Mouse (Mus musculus) left cerebral cortex, adult 18-20 months (tissue): ENCODE data around the gene Nacad. TPM values are rescaled to one million over a fixed set of nuclear protein-coding genes. Genes with fewer than 3 reads are reported as not detected.
A peak's percentile ranks its signal among the peaks of the same experiment; 100 is the strongest.

Source experiments
- DNase-seq, 2 experiments: peaks; one replicate each; pipeline ENCODE4 v3.0.0; 2021 to 2022; ENCODE audit warnings: low spot score in 2 of 2, mixed read lengths in 1 of 2
- total RNA-seq, 2 experiments: library from RNA; stranded (reverse); gene quantifications; 2 replicates each; pipeline ENCODE4 v1.2.3; 2021

The Nacad gene
- total RNA-seq, 2 experiments from 2014 or later: 42.6 to 55.9 TPM

- DNase-seq: no peak
These were observed 20.1 kb downstream of the Nacad start for GRCm38 (mm10) chr11:6585748-6586147.

- DNase-seq: no peak
These were observed 24.3 kb downstream of the Nacad start for GRCm38 (mm10) chr11:6581560-6581959.

DNA sequence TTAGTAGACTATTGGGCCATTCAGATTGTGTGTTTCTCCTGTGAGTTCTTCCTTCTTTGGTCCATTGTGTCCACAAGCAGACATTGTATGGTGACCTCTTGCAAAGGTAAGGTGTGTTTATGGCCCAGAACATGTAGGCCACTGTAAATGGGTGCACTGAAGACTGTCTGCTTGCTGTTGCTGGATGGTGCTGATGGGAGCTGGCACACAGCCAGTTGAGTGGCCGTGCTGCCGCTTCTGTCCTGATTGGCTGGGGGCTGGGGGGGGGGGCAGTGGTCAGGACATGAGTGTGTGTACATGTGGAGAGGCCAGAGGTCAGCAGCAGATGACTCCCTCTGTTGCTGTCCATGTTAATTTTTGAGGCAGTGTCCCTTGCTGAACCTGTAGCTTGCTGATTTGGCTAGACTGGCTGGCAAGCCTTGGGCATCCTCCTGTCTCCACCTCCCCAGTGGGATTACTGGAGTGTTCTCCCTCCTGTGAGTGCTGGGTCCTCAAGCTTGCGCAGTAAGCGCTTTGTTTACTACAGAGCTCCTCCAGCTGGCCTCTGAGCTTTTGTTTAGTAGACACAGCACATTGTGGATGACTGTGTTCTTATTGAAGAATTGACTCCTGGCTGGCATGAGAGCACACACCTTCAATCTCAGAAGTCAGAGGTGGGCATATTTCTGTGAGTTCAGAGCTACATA lies 25.6 kb downstream of the Nacad start:
- DNase-seq: no peak

DNA sequence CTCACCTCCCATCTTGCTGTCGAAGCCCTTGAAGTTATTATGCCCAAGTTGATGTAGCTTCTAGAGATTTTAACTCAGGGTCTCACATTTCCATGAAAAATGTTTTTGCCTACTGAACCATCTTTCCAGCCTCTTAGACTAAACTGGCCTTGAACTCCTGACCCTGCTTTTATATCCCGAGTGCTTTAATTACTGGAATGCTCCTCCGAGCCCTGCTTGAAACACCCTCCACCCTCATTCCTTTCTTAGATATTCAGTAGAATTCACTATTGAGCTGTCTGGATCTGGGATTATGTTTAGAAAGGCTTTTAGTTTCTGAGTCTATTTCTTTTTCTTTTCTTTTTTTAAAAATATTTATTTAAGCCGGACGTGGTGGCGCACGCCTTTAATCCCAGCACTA lies 26.5 kb downstream of the Nacad start:
- DNase-seq: no peak

GRCm38 (mm10) chr11:6576151-6576550 lies 29.7 kb downstream of the Nacad start:
- no peak for DNase-seq

DNA sequence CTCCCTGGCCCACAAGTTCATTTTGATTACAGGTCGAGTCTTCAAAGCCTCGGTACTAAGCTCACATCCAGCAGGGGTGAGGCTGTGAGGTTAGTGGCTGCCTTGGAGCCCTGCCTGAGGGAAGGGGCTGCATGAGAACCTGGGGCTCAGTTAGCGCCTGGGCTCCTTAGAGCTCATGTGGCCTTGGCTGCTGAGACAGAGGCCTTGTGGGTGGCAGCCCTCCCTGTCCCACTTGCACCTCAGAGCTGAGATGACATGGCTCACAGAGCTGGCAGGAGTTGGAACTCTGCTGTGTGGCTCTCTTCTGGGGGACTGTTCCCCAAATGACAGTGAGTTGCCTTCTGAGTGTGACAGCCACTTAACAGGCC lies 36.5 kb downstream of the Nacad start:
- DNase-seq: no peak

- peak; percentile 27 to 56 for DNase-seq
These were observed 37.1 kb downstream of the Nacad start for GRCm38 (mm10) chr11:6568584-6569409.

- no peak for DNase-seq
These were observed 37.9 kb downstream of the Nacad start for GRCm38 (mm10) chr11:6567951-6568350.

DNA sequence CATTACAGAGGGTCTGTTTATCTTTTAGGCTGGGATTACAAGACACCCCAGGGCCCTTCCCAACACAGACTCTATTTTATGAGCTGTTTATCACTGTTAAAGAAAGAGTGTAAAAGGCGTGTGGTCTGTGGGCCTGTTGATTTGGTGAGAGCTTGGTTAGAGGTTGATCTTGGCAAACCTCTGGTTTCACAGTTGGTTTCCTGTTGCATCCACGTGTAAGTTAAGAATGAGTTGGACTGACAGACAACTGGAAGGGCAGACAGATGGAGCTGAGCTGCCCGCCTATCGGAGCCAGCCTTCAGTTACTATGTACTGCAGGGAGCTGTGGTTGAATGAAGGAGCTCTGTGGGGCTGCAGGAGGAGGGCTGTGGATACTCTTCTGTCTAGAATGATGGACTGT lies 39.4 kb downstream of the Nacad start:
- no peak for DNase-seq

DNA sequence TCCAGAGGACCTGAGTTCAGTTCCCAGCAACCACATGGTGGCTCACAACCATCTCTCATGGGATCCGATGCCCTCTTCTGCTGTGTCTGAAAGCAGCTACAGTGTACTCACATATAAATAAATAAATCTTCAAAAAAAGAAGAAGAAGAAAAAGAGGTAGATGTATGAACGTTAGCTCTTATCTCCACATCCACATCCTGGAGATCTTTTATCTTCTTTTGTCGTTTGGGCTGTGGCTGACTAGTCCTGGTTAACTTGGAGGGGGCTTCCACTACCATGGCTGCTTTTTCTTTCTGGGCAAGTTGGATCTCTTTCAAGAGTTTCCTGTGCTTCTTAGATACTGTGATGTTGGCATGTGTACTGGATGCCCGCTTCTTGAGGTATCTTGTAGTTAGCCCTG lies 42.7 kb downstream of the Nacad start:
- DNase-seq: no peak

DNA sequence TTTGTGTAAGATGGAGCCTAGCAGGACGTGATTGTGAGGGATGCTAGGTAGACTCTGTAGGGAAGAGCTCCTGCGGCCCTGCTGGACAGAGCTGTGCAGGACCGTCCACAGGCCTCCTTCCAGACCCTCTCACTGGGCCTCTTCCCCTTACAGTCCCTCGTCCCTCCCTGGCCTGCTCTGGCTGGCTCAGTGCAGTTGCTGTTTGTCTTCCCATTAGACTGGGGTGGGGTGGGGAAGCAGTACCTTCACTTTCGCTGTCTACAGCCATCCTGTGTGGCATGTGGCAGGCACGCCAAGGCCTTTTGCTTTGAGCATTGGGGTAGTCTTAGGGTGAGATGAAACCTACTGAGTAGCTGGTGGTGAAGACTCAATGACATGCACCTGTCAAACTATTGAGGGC lies 43.5 kb downstream of the Nacad start:
- DNase-seq: no peak

GRCm38 (mm10) chr11:6561474-6561873 lies 44.4 kb downstream of the Nacad start:
- no peak for DNase-seq

DNA sequence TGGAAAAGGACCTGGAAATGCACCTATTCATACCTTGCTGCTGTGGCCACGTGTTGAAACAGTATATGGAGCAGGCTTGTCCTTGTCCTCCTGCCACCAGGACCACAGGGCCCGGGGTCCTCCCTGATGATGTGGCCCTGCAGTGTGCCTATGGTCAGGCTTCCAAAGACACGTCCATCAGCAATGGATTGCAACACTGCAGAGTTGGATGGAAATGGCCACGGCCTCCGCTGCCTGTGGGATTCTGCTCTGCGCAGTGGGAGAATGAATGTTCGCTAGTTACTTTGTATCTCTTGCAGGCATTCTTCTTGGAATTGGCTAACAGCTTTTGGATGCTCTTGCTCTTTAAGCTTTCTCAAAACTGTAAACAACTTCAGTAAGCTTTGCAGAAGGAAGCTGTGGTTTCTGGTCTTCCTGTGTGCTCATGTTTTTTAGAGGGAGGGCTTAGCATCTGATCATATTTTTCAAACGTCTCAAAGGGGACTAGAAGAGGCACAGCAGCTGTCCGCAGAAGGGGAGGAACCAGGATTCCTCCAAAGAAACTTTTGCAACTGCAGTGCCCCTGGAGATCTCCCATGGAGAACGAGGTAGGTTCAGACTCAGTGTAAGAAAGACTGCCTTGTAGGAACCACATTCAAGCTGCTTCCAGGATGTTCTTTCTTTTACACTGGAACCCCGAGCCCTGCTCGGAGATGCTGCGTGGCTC lies 45.0 kb downstream of the Nacad start:
- no peak for DNase-seq

GRCm38 (mm10) chr11:6559996-6560395 lies 45.9 kb downstream of the Nacad start:
- DNase-seq: no peak

DNA sequence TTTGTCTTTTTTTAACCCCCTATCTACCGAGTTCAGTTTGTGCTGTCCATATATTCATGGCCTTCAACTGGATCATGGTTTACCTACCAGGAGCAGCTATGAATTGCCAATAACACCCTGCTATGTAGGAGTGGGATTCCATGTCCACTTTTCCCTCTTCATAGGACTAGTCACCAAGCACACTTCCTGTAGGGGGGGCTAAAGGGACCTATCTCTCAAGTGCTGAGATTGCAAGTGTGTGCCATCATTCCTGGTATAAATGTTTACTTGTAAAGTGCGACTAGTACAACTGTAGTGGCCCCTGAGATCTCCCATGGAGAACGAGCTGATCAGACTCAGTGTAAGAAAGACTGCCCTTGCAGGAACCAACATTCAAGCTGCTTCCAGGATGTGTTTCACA lies 47.6 kb downstream of the Nacad start:
- no peak for DNase-seq

DNA sequence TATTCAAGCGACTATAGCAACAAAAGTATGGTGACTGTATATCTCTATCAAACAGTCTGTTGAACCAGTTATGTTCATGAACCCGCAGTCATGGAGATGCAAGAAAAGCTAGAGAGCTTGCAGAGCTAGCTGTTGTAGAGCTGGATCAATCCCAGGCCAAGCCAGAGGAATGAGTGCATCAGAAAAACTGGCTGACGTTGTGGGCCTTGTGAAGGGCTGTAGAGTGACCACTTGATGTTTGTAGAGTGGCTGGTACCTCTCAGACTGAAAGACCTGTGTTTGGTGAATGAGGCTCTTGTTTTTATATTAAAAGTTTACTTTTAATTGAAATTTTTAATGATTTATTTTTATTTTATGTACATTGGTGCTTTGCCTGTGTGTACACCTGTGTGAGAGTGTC lies 55.7 kb downstream of the Nacad start:
- no peak for DNase-seq

GRCm38 (mm10) chr11:6549770-6550169 lies 56.1 kb downstream of the Nacad start:
- no peak for DNase-seq

Other genes with a start within 250 kb of the Nacad start
- 100 to 1,000 TPM; 217 to 224 TPM for gene Zmiz2, start 217.0 kb downstream of the Nacad start, total RNA-seq
- gene Ppia, start 190.6 kb downstream of the Nacad start, total RNA-seq: 1,000 to 10,000 TPM; 1,850 TPM
- gene H2afv, start 161.6 kb downstream of the Nacad start, total RNA-seq: 10 to 100 TPM; 41.4 to 42.5 TPM
- gene Purb, start 130.1 kb downstream of the Nacad start, total RNA-seq: 100 to 1,000 TPM; 248 to 265 TPM
- gene Myo1g, start 85.1 kb downstream of the Nacad start, total RNA-seq: under 1 TPM; 0.23 to 0.49 TPM
- gene Ccm2, start 59.2 kb downstream of the Nacad start, total RNA-seq: 10 to 100 TPM; 63.5 to 67.0 TPM
- gene Tbrg4, start 20.0 kb upstream of the Nacad start, total RNA-seq: 10 to 100 TPM; 49.3 to 50.4 TPM
- not detected for gene Wap, start 32.6 kb upstream of the Nacad start, total RNA-seq
- 10 to 100 TPM in 1 of 2 experiments, 1 to 10 TPM in 1; 9.9 to 12.9 TPM for gene Ramp3, start 52.5 kb upstream of the Nacad start, total RNA-seq
- not detected for gene Gm11983, start 231.6 kb upstream of the Nacad start, total RNA-seq